Mouse (Mus musculus) liver (tissue): ENCODE measurements around the gene Lrrc71.

Source experiments
- DNase-seq: peaks from one replicate; pipeline ENCODE4 v3.0.0-alpha.2; 2020; ENCODE audit warnings: mixed read lengths

Gene Lrrc71

DNA sequence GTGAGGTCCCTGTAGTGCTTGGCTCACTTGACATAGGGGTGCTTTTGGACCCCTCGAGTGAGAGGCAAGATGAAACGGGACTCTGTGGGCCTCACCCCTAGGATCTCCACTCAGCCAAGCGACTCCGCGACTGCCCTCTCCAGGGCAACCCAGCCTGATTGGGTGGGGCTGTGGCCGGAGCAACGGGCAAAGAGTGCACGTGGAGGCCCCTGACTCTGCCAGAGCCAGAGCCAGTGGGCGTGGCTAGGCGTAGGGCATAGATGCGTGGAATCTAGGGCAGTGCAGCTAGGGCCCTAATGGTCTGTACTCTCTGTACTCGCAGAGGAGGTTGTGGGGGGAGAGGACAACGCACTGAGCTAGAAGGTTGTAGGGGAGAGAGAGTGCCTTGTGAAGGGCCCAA is at the start of gene Lrrc71:
Gene Lrrc71 (minus strand): TSS at position 195 of the 400 bp plus-strand sequence.
- DNase-seq: no peak

DNA sequence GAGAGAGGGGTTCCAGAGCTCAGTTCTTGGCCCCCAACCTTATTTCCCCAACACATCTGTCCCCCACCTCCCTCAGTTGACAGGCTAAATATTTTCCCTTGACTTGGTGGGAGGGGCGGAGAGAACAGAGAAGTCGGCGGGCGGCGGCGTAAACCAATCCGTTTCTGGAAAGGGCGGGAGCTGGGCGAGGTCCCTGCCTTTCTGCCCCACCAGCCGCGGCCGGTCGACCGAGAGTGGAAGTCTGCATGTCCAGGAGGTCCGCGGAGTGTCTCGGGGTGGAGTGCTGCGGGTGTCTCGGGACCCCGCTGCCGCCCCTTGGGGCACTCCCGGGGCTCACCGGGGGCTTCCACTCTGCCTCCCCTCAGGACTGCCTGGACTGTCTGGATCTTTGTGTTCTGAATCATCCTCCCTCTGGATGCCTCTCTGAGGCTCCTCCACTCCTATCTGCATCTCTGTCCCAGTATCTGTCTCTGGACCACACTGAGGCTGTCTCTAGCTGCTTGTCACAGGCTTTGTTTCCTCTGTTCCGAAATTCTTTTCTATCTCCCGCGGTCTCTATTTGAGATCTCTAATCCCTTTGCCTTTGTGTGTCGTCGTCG is 48.4 kb upstream of the Lrrc71 start, which contains the start of gene Insrr:
Gene Insrr (plus strand): TSS at position 216 of the 599 bp plus-strand sequence.
- peak; percentile 28 for DNase-seq

DNA sequence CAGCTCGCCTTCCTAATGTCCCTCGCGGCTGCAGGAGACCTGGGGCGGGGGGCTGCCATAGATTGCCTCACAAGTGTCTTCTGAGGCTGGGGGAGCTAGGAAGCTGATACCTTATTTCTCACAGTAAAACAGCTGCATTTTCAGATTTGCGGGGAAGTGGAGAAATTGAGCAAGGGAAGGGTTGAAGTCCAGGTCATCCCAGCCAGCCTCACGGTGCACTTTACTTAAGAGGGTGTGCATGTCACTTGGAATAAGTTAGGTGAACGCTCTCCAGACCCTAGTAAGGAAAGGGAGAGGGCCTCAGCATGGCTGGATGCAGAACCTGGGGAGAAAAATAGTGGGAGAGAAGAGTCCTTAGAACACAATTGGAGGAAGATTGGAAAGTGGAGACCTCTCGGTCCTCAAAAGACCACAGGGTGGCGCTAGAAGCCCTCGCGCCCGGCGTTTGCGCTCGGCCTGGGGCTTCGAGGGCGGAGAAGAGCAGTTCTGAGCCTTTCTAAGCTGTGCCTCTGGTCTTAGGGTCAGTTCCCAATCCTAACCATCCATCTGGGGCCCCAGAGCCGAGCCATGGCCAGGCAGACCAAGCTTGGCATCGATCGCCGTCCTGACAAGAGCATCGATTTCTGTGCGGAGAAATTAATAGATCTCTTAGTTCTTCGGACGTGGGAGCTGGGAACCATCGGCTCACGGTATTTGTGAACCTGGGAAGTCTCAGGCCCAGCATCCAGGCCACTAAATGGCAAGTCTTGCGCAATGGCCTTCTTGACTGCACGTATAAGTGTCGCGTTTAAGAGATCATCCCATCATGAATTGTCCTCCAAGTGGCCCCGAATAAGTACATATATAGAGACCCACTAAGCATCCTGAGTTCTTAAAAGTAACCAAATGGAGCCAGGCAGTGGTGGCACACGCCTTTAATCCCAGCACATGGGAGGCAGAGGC is 47.2 kb upstream of the Lrrc71 start:
- DNase-seq: peak; percentile 48

DNA sequence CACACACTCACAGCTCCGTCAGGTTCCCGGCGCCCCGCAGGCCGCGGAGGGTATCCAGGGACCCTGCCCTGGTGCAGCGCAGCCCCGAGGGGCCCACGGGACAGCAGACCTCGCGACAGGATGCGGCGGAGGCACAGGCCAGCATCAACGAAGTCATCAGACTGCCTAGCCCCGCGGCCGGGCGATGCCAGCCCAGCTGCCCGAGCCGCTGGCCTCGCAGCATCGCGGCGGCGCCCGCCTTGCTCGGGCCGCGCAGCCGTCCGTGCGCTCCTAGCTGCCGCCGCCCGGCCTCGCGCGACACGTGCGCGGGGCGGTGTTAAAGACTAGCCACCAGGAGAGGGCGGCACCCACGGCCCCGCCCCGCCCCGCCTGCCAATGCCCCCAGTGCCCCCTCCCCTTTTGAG is 46.5 kb upstream of the Lrrc71 start, which contains the start of gene Ntrk1:
Gene Ntrk1 (minus strand): TSS at position 241 of the 404 bp plus-strand sequence.
- DNase-seq: no peak

DNA sequence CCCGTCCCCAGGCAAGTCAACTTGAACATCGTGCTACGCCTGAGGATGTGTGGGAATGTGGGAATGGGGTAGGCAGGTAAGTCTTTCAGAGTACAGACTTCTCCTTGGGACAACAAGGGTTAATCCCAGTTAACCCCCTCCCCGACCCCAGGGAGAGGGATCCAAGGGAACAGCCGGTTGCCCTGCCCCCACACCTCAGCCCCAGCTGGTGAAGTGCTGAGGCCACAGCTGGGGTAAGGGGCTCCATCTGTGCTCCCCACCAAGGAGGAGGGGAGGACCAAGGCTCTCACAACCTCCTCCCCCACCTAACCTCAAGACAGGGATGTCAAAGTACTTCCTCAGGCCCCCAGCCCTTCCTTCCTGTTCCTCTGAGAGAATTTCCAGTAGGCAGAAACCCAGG is 41.3 kb upstream of the Lrrc71 start:
- DNase-seq: no peak

DNA sequence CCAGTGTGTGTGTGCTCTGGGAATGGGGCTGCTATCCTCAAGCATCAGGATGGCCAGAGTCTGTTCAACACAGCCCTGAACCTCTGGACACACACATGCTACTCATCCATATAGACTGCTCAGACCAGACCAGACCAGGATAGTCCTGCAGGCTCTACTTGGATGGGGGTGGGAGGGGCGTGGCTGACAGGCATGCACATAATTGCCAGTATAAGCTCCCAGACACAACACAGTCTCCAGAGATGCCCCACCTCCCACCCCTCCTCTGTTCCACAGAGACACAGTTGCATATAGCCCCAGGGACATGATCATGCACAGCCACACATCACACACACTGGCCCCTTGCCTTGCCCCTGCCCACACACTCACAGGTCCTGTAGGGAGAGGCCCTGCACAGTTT is 40.8 kb upstream of the Lrrc71 start:
- no peak for DNase-seq

DNA sequence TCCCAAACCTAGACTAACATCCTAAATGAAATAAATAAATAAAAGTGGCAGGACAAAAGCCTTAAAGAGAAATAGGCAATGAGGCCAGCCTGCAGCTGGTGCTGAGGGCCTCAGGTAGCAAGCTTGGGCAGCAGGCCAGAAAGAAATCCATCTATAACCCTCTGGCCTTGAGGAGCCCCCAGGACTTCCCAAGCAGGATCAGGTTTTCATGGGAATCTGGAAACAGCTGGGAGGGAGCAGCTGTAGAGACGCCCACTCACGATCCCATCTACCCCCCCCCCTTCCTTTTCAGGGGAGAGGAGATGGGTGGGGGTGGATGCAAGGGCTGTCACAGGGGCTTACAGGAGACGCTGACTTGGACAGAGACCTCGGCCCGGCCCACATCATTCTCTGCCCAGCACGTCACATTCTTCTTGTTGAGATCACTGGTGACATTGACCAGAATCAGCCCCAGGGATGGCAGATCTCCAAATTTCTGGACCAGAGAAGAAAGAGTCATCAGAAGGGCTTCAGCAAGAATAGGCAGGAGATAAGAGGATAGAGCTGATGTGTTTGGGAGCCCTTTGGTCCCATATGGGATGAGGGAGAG is 37.3 kb upstream of the Lrrc71 start:
- no peak for DNase-seq

DNA sequence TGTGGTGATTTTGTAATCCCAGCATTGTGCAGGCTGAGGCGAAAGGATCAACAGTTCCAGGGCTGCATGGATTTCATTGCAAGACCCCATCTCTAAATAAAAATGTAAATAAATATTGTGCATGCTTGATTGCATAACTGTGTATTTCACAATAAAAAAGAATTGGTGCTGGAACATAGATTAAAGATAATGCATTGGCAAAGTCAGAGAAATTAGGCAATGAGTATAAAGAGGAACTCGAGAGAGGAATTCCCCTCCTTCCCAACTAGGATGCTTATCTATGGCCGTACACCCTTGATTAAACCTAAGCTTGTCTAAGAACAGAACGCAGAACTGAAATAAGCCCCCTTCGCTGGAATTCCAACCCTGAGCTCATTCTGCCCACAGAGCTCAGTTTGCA is 36.7 kb upstream of the Lrrc71 start:
- no peak for DNase-seq

DNA sequence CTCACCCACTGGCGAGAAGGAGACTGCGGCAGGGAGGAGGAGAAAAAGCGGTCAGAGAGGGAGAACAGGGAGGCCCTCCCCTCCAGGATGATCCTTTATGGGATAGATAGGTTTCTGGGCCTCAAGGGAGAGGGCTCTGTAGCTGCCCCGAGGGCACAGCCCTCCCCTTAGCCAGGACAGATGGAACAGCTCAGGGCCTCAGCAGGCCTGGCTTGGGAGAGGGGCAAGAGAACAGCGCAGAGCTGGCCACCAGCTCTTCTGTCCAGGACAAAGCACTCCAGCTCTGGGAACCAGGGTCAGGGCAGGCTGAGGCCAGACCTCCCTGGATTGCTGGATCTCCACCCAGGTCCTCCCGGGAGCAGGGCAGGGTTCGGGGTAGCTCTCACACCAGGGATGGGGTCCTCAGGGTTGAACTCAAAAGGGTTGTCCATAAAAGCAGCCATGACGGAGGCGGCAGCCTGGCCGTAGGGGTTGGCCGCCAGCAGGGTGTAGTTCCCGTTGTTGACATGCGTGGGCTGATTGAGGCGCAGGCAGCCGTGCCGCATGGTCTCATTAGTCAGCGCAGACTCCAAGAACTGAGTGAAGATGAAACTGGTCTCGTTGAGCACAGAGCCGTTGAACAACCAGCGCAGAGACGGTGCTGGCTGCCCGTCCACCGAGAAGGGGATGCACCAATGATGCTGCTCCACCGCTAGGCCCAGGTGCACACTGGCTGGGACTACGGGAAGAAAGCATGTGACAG is 35.0 kb upstream of the Lrrc71 start:
- DNase-seq: no peak

DNA sequence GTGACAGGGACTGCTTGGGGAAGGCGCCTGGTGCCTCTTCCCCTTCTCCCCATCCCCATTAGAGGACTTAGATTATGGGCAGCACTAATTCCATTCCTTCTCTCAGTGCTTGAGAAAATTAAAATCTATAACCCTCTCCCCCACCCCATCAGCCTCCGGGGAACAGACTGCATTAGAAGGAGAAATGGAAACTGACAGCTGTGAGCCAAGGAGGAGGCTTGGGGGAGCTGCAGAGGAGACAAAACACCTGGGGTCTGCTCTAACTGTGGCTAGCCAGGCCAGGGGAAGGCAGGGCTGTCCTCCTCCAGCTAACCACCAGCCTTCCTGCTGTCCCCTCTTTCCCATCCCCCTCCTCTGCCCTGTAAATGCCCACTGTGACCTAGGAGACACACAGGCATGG is 30.7 kb upstream of the Lrrc71 start:
- DNase-seq: no peak

DNA sequence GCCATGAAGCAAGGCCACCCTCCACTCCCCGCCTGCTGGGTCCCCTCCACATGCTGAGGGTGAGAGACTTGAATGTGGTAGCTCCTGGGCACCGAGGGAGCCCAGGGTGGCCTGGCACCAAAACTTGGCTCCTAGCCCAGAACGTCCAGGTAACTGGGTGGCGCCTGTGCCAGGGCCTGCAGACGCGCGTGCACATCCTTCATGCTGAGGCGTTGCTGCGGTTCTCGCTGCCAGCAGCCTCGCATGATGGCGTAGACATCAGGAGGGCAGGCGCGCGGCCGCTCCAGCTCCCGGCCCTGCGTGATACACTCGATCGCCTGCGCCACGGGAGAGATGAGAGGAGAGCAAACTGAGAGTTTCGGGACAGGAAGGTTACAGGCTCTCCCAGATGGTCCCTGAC is 29.9 kb upstream of the Lrrc71 start:
- DNase-seq: no peak

DNA sequence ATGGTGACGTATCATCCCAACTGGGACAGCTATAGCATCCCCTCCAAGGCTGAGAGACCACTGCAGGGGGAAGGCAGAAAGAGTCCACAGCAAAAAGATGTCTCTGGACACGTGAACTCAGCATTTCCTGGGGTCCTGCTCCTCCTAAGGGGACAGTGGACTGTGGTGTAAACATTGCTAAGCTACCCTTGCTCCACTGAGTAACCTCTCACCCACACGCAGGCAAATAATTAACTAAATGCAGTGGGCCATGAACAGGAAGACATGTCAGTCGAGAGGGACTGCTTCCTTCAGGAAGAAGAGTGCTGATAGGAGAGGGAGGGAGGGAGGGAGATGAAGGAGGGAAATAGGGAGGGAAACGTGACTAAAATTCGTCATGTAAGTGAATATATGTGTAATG is 22.7 kb upstream of the Lrrc71 start:
- DNase-seq: no peak

DNA sequence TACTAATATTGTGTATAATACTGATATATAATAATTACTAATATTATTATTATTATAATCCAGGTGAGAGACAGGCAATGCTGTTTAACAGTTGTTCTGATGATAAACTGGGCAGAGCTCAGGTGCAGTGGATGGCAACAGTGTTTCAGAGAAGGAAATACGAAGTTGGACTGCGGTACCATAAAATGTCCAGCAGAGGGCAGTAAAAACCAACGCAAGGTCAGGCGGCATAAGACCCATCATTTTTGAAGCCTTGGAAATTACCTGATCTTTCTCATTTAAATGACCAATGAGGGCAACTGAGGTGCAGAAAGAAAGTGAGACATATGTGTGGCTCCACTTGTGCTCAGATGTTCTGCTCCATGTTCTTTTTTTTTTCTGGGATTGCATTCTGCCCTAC is 21.9 kb upstream of the Lrrc71 start:
- peak; percentile 35 for DNase-seq

DNA sequence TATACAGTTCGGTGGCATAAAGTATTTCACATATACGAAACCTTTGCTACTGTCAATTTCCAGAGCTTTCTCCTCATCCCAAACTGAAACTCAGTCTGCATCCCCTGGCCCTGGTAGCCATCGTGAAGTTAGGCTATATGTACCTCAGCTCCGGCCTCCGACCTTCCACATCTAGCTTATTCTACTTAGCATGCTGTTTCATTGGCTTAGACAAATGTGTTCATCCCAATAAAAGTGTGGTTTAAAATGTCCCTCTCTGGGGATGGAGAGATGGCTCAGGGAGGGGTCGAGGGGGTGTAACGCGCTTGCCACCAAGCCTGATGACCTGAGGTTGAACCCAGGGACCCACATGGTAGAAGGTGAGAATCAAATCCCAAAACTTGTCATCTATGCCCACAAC is 21.1 kb upstream of the Lrrc71 start:
- DNase-seq: no peak

DNA sequence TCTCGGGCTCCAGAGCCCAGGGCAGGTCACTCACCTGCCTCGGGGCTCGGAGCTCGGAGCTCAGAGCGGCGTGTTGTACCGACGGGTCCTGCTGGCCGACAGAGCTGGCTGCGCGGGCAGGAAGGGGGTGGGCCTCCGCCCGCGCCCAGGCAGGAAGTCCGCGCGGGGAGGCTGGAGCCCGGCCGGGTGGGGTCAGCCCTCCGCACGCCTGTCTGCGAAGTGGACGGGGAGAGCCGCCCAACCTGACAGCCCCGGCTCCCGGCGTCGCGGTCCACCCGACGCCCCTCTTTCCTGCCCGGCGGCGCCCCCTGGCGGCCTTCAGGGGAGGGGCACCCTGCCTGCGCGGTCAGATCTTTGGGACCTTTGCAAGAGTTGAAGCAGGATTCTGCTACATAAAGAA is 20.4 kb upstream of the Lrrc71 start:
- peak; percentile 79 for DNase-seq

DNA sequence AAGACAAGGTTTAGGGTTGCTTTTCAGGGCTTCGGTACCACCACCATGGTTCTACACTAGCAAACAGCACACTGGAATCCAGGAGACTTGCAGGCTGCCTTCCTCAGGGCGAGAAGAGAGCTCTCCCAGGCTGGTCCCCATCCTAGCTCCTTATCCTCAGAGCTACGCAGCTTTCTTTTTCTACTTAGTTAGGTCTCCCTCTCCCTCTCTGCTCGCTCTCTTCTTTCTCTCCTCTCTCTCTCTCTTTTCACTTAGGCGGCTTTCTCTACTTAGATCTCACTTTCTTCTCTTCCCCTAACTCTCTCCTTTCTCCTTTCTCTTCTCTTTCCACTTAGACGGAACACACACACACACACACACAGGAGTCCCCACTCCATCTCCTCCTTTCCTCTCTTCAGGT is 20.0 kb upstream of the Lrrc71 start:
- DNase-seq: no peak

DNA sequence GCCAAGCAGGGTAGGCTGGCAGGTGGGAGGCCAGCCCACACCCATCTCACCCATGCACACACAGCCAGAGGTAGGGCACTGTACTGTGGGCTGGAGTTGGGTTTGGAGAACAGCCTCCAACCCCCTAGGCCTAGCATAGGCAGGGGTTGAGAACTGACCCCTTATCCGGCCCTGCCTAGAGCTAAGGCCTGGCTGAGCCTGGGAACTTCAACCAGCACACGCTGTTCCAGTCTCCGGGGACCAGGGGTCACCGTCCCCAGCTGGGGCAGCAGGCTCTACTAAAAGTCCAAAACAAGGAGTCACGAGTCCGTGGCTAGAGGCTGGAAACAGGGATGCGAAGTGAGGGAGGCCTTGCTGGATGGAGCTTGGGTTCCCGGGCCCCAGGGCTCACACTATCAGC is 19.3 kb upstream of the Lrrc71 start:
- no peak for DNase-seq

DNA sequence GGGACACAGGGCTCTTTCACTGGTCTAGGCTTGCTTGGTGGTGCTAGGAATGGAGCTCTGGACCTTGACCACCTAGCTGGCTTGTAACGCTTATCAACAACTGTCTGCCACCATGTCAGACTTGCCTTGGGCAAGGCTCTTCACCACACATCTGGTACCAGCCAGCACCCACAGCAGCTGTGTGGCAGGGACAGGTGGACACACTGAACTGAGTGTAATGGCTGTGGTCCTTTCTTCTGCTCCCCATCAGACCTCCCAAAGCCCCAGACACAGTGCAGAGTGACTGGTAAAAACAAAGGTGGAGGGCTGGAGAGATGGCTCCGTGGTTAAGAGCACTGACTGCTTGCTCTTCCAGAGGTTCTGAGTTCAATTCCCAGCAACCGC is 17.9 kb upstream of the Lrrc71 start:
- DNase-seq: no peak

DNA sequence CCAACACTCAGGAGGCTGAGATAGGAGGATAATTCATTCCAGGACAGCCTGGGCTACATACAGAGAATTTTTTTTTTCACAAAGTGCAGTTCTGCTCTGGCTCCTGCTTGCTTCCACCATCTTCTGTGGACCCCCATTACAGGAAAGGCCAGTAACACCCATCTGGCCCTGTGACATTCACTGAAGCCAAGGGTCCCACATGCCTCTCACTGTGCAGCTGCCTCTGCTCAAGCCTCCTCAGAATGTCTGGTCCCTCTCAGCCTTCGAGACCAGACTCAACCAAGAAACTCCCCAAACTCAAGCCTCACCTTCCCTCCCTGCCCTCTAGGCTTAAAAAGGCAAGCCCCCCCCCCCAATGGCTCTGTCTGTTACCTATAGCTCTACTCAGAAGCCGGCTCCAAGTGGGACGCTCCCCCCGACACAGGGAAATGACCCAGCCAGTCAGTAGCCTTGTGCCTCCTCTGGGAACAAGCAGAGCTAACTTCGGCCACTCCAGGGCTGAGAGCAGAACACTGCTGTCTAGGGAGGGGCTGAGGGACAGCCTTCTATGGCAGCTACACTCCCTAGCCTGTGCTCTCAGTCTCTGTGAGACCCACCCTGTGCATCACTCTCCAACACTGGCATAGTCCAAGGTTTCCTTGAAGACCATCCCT is 17.3 kb upstream of the Lrrc71 start:
- no peak for DNase-seq

DNA sequence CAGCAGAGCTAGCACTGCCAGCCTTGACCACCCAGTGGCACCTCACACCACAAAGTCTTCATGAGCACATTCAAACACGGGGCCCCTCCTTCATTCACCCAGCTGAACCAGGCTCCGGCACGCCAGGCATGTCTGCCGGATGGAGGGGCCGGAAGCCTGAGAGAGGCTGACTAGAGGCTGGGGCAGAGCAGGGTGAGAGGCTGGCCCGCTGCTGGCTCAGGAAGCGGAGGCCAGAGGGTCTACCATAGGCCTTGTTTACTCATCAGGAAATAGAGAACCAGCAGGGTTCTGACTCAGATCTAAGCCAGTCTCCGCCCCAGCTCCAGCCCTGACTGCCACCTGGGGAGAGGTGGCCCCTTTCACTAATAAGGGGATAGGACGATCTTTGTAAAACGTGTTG is 16.7 kb upstream of the Lrrc71 start:
- peak; percentile 60 for DNase-seq

DNA sequence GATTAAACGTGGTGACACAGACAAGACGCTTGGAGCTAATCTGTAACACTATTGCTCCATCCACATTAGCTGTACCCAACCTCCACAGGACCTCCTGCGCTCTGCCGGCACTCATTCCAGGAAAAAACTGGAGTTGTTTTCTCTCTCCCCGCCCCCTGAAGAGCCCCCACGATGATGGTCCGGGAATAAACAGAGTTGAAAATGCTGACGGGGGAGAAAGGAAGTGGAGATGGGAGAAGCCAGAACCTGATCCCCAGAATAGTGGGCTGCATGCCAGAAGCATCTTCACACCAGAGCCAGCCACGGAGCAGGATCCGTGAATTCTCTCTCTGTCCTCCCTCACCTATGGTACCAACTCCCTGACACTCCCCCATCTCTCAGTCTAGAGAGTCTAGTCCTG is 16.1 kb upstream of the Lrrc71 start:
- no peak for DNase-seq

DNA sequence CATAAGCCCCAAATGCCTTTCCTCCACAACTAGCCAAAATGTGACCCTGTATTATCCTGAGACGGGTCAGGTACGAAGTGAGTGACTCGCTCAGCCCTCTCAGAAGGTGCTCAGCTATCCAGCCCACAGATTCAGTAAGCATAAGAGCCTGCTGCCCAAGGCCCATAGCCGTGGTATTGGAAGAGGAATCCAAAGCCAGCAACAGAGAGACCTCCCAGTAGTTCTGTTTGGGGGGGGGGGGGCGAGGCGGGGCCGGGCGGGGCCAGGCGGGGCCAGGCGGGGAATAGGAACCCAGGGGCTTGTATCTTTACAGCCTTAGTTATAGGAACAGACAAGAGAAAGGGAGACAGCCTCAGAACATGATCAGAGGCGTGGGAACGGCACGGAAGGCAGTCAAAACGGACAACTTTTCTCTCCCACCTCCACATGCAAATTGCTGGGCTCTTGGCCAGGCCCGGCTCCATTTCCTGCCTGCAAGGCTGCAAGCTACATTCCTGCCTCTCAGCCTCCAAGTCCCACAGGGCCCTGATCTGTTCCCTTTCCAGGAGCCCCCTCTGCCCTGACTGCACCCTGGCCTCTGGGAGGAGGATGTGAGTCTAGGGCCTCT is 15.4 kb upstream of the Lrrc71 start:
- DNase-seq: peak; percentile 57
